Mouse (Mus musculus): ENCODE results near the gene Iars.

Iars gene

GRCm38 (mm10) chr13:49681351-49682232 is at the start of gene Iars:
Gene Iars (plus strand): TSS chr13:49682100.
- DNase-seq (ENCODE audit: low spot score) = peak; percentile 98

- no peak for DNase-seq (ENCODE audit: low spot score)
These were observed 41.9 kb upstream of the Iars start for GRCm38 (mm10) chr13:49639965-49640364.

- DNase-seq (ENCODE audit: low spot score) = no peak
These were observed 39.2 kb upstream of the Iars start for GRCm38 (mm10) chr13:49642650-49643049.

GRCm38 (mm10) chr13:49643669-49644362 is 38.1 kb upstream of the Iars start:
- DNase-seq (ENCODE audit: low spot score) = no peak

- DNase-seq (ENCODE audit: low spot score) = peak; percentile 66
These were observed 37.0 kb upstream of the Iars start for GRCm38 (mm10) chr13:49644731-49645529.

GRCm38 (mm10) chr13:49646019-49646418 is 35.9 kb upstream of the Iars start:
- DNase-seq (ENCODE audit: low spot score) = no peak

- no peak for DNase-seq (ENCODE audit: low spot score)
These were observed 30.8 kb upstream of the Iars start for GRCm38 (mm10) chr13:49651136-49651535.

- no peak for DNase-seq (ENCODE audit: low spot score)
These were observed 30.0 kb upstream of the Iars start for GRCm38 (mm10) chr13:49651781-49652351.

GRCm38 (mm10) chr13:49652481-49653179 is 29.3 kb upstream of the Iars start, which contains the start of the genes Cenpp and Nol8:
Gene Cenpp (minus strand): TSS chr13:49652785.
Gene Nol8 (plus strand): TSS chr13:49653078.
- DNase-seq (ENCODE audit: low spot score) = peak; percentile 100

GRCm38 (mm10) chr13:49653180-49653541 is 28.7 kb upstream of the Iars start:
- no peak for DNase-seq (ENCODE audit: low spot score)

GRCm38 (mm10) chr13:49677793-49678192 is 4.1 kb upstream of the Iars start:
- DNase-seq (ENCODE audit: low spot score) = no peak

- DNase-seq (ENCODE audit: low spot score) = no peak
These were observed 440 bp downstream of the Iars start for GRCm38 (mm10) chr13:49682233-49682846.

GRCm38 (mm10) chr13:49684266-49684665 is 2.4 kb downstream of the Iars start:
- DNase-seq (ENCODE audit: low spot score) = no peak

- DNase-seq (ENCODE audit: low spot score) = no peak
These were observed 9.2 kb downstream of the Iars start for GRCm38 (mm10) chr13:49691056-49691455.

GRCm38 (mm10) chr13:49703216-49703779 is 21.4 kb downstream of the Iars start:
- DNase-seq (ENCODE audit: low spot score) = no peak

GRCm38 (mm10) chr13:49706032-49706690 is 24.3 kb downstream of the Iars start:
- DNase-seq (ENCODE audit: low spot score) = no peak

GRCm38 (mm10) chr13:49708311-49708710 is 26.4 kb downstream of the Iars start:
- DNase-seq (ENCODE audit: low spot score) = no peak

- DNase-seq (ENCODE audit: low spot score) = no peak
These were observed 30.3 kb downstream of the Iars start for GRCm38 (mm10) chr13:49712047-49712721.

- no peak for DNase-seq (ENCODE audit: low spot score)
These were observed 37.4 kb downstream of the Iars start for GRCm38 (mm10) chr13:49719310-49719709.
